ENCODE assay signal across 40 mouse cellular contexts in genomic region chr5:121444870-121445269, GRCm38 (mm10). TPM values are rescaled to one million over a fixed set of nuclear protein-coding genes. Genes with fewer than 3 reads are reported as not detected.
"Had no signal": no experiment of that assay in that cellular context is flagged by ENCODE, and none has a peak within 500 bp of the region (broad histone marks: within the 10 kb centered on the region; RNA-seq: fewer than 3 reads in every experiment).

No protein-coding gene starts in this region.

- H3K27ac ChIP-seq: left cerebral cortex, adult 2 months; limb, embryonic 10.5 days; limb, embryonic 12.5 days; limb, embryonic 13.5 days; limb, embryonic 15.5 days; liver, embryonic 12.5 days; liver, embryonic 13.5 days; liver, embryonic 14.5 days; liver, embryonic 15.5 days; macrophage; midbrain, embryonic 10.5 days; midbrain, embryonic 12.5 days; midbrain, embryonic 13.5 days; midbrain, embryonic 15.5 days; neural tube, embryonic 12.5 days had no signal

- H3K4me1 ChIP-seq: limb, embryonic 12.5 days; limb, embryonic 13.5 days; midbrain, embryonic 10.5 days; midbrain, embryonic 12.5 days; neural tube, embryonic 12.5 days had no signal

- H3K27me3 ChIP-seq: limb, embryonic 12.5 days; limb, embryonic 13.5 days; limb, embryonic 15.5 days; liver, embryonic 12.5 days; liver, embryonic 13.5 days; liver, embryonic 15.5 days; megakaryocyte, embryonic 14.5 days; midbrain, embryonic 12.5 days; midbrain, embryonic 13.5 days; midbrain, embryonic 15.5 days; neural tube, embryonic 12.5 days had no signal

- H3K9me3 ChIP-seq: limb, embryonic 10.5 days; limb, embryonic 12.5 days; limb, embryonic 13.5 days; limb, embryonic 15.5 days; liver, embryonic 12.5 days; liver, embryonic 13.5 days; liver, embryonic 15.5 days; megakaryocyte, embryonic 14.5 days; midbrain, embryonic 10.5 days; midbrain, embryonic 12.5 days; midbrain, embryonic 13.5 days; midbrain, embryonic 15.5 days; neural tube, embryonic 12.5 days had no signal

- H3K4me2 ChIP-seq: limb, embryonic 12.5 days; limb, embryonic 13.5 days; limb, embryonic 15.5 days; liver, embryonic 11.5 days; liver, embryonic 12.5 days; liver, embryonic 13.5 days; liver, embryonic 15.5 days; lung, embryonic 14.5 days; midbrain, embryonic 11.5 days; midbrain, embryonic 12.5 days; midbrain, embryonic 13.5 days; midbrain, embryonic 15.5 days; neural tube, embryonic 12.5 days had no signal

- H3K9ac ChIP-seq: limb, embryonic 12.5 days; limb, embryonic 13.5 days; limb, embryonic 15.5 days; liver, embryonic 12.5 days; liver, embryonic 13.5 days; liver, embryonic 14.5 days; liver, embryonic 15.5 days; liver, postnatal 0 days; lung, embryonic 14.5 days; midbrain, embryonic 12.5 days; midbrain, embryonic 13.5 days; midbrain, embryonic 15.5 days; neural tube, embryonic 12.5 days had no signal

- H3K4me3 ChIP-seq: left cerebral cortex, adult 2 months; limb, embryonic 10.5 days; limb, embryonic 12.5 days; limb, embryonic 13.5 days; limb, embryonic 15.5 days; liver, embryonic 12.5 days; liver, embryonic 13.5 days; liver, embryonic 15.5 days; megakaryocyte, embryonic 14.5 days; midbrain, embryonic 10.5 days; midbrain, embryonic 12.5 days; midbrain, embryonic 13.5 days; midbrain, embryonic 15.5 days; neural tube, embryonic 12.5 days had no signal

- DNase-seq: left cerebral cortex, postnatal 4 days; liver; liver, embryonic 13.5 days; liver, postnatal 0 days; lung, adult 18-20 months; lung, adult 2 months; lung, embryonic 14.5 days; lung, postnatal 10 days; lung, postnatal 36 days; lung, postnatal 4 days; midbrain, embryonic 14.5 days had no signal

- ATAC-seq: liver, embryonic 12.5 days; liver, postnatal 0 days; lung, postnatal 0 days; midbrain, embryonic 13.5 days; midbrain, embryonic 15.5 days; midbrain, embryonic 16.5 days had no signal

RNA-seq across cellular contexts. Expression of gene Tmem116, which starts 6.8 kb away (rescaled TPM):
- total RNA-seq: liver, adult 2 months; megakaryocyte, adult 5-6 weeks; monocyte, adult 5-6 weeks had no signal

RNA-seq across cellular contexts. Expression of gene Adam1b, which starts 58.4 kb away (rescaled TPM):
- total RNA-seq: left cerebral cortex, adult 8-10 months; left cerebral cortex, postnatal 10 days; left cerebral cortex, postnatal 14 days; left cerebral cortex, postnatal 4 days; liver, adult 2 months; megakaryocyte, adult 5-6 weeks; midbrain, postnatal 0 days had no signal
- polyA plus RNA-seq: limb, embryonic 10.5 days; limb, embryonic 11.5 days; limb, embryonic 13.5 days; liver, adult 2 months; liver, embryonic 11.5 days; liver, embryonic 12.5 days; liver, embryonic 13.5 days; liver, embryonic 14.5 days; liver, embryonic 15.5 days; liver, embryonic 16.5 days; liver, postnatal 0 days; lung, adult 2 months; lung, embryonic 14.5 days; macrophage; midbrain, embryonic 10.5 days; midbrain, embryonic 11.5 days; midbrain, embryonic 12.5 days; midbrain, embryonic 13.5 days; midbrain, embryonic 16.5 days; midbrain, postnatal 0 days; neural tube, embryonic 11.5 days; neural tube, embryonic 12.5 days had no signal
